In genomic region chrX:73672879-73673618, GRCm38 (mm10) we compare ENCODE assay signal across 8 mouse cellular contexts. TPM values are rescaled to one million over a fixed set of nuclear protein-coding genes. Genes with fewer than 3 reads are reported as not detected.
DNase-seq lines count a peak whose midpoint lies in the region; ATAC-seq and TF ChIP-seq lines count a peak whose summit lies in the region.

TSS of gene Slc6a8 (plus strand) at chrX:73673150.

- peak; percentile 69 for ATAC-seq in limb, embryonic 13.5 days (ENCODE audit: low FRiP score, low read depth)
- peak; percentile 79 for ATAC-seq in midbrain, embryonic 15.5 days (replicated peaks)

- peaks cover 4% of the 10 kb centered on the region; the same call in 1 of the 2 replicates for H3K4me1 ChIP-seq in spleen, adult 2 months (ENCODE audit: control insufficient read depth, insufficient read depth, insufficient read length)
- H3K4me1 ChIP-seq in heart, adult 2 months (ENCODE audit: control insufficient read depth, insufficient read depth, low read length), result peaks cover 4% of the 10 kb centered on the region
- H3K4me1 ChIP-seq in kidney, adult 2 months (ENCODE audit: control insufficient read depth, insufficient read depth, low read length), result peaks cover 8% of the 10 kb centered on the region; the same call in 1 of the 2 replicates
- H3K4me1 ChIP-seq in limb, embryonic 13.5 days, result peaks cover 17% of the 10 kb centered on the region
- peaks cover 21% of the 10 kb centered on the region for H3K4me1 ChIP-seq in midbrain, embryonic 15.5 days

- WGBS in spleen, adult 2 months, result 35% methylated on average over 63 of the region's 72 CpGs
- 15% methylated on average over 12 of the region's 72 CpGs for WGBS in heart, adult 2 months
- WGBS in kidney, adult 2 months, result 0% methylated on average over 33 of the region's 72 CpGs
- 18% methylated on average over 57 of the region's 72 CpGs for WGBS in limb, embryonic 13.5 days
- WGBS in midbrain, embryonic 15.5 days, result 16% methylated on average over 29 of the region's 72 CpGs

- peak within 1 kb of the TSS; percentile 95 for H3K9ac ChIP-seq in heart, adult 2 months (ENCODE audit: low read depth, low read length)
- H3K9ac ChIP-seq in limb, embryonic 13.5 days, result peak within 1 kb of the TSS; percentile 80
- peak within 1 kb of the TSS; percentile 67 for H3K9ac ChIP-seq in midbrain, embryonic 15.5 days

- peak in 1 of 2 experiments; percentile 14 for DNase-seq in spleen, adult 2 months (ENCODE audit: low read depth in 1 of 2, low spot score in 2 of 2)
- DNase-seq in spleen, postnatal 4 days (ENCODE audit: low spot score in 2 of 2), result no peak
- DNase-seq in embryo, embryonic 11.5 days (ENCODE audit: low read depth, low spot score), result peak; percentile 43
- DNase-seq in heart, adult 2 months, result peak; percentile 77 to 82
- DNase-seq in kidney, adult 2 months, result peak; percentile 81
- peak; percentile 46 for DNase-seq in thymus, postnatal 14 days

- no peaks in the 10 kb centered on the region for H3K36me3 ChIP-seq in spleen, adult 2 months (ENCODE audit: control insufficient read depth, insufficient read depth, low read length)
- H3K36me3 ChIP-seq in heart, adult 2 months (ENCODE audit: control insufficient read depth, insufficient read depth, low read length), result peaks cover 2% of the 10 kb centered on the region; the same call in 1 of the 2 replicates
- no peaks in the 10 kb centered on the region for H3K36me3 ChIP-seq in kidney, adult 2 months (ENCODE audit: control insufficient read depth, insufficient read depth, low read length)
- peaks cover 12% of the 10 kb centered on the region for H3K36me3 ChIP-seq in limb, embryonic 13.5 days
- no peaks in the 10 kb centered on the region for H3K36me3 ChIP-seq in midbrain, embryonic 15.5 days (replicated peaks)

- H3K27me3 ChIP-seq in spleen, adult 2 months (ENCODE audit: control insufficient read depth, insufficient read depth, low read length), result peaks cover 4% of the 10 kb centered on the region; the same call in 1 of the 2 replicates
- no peaks in the 10 kb centered on the region for H3K27me3 ChIP-seq in heart, adult 2 months (ENCODE audit: control insufficient read depth, insufficient read depth, low read length)
- no peaks in the 10 kb centered on the region for H3K27me3 ChIP-seq in kidney, adult 2 months (replicated peaks; ENCODE audit: control insufficient read depth, insufficient read depth, low read length)
- H3K27me3 ChIP-seq in limb, embryonic 13.5 days, result peaks cover 16% of the 10 kb centered on the region; the same call in 1 of the 2 replicates
- H3K27me3 ChIP-seq in midbrain, embryonic 15.5 days (replicated peaks), result no peaks in the 10 kb centered on the region

- no peaks in the 10 kb centered on the region for H3K9me3 ChIP-seq in limb, embryonic 13.5 days
- H3K9me3 ChIP-seq in midbrain, embryonic 15.5 days, result no peaks in the 10 kb centered on the region

- H3K4me2 ChIP-seq in limb, embryonic 13.5 days (replicated peaks), result peak within 1 kb of the TSS; percentile 72
- H3K4me2 ChIP-seq in midbrain, embryonic 15.5 days, result peak within 1 kb of the TSS; percentile 71

- no peak within 1 kb of the TSS for H3K27ac ChIP-seq in spleen, adult 2 months (ENCODE audit: insufficient read depth, low read length)
- H3K27ac ChIP-seq in heart, adult 2 months, result peak within 1 kb of the TSS; percentile 90
- peak within 1 kb of the TSS; percentile 91 for H3K27ac ChIP-seq in kidney, adult 2 months (ENCODE audit: insufficient read depth, low read depth, low read length)
- peak within 1 kb of the TSS; percentile 65; the same call in 1 of the 2 replicates for H3K27ac ChIP-seq in limb, embryonic 13.5 days
- peak within 1 kb of the TSS; percentile 71 for H3K27ac ChIP-seq in midbrain, embryonic 15.5 days

- no peaks in the 10 kb centered on the region for H3K79me2 ChIP-seq in heart, adult 2 months (replicated peaks; ENCODE audit: control insufficient read depth, insufficient read depth, low read length)

- H3K4me3 ChIP-seq in spleen, adult 2 months (ENCODE audit: extremely low read depth, insufficient read depth, insufficient read length), result peak within 1 kb of the TSS; percentile 51
- peak within 1 kb of the TSS; percentile 57 for H3K4me3 ChIP-seq in heart, adult 2 months
- peak within 1 kb of the TSS; percentile 96 for H3K4me3 ChIP-seq in kidney, adult 2 months (ENCODE audit: insufficient read depth, low read depth, low read length)
- peak within 1 kb of the TSS; percentile 63 for H3K4me3 ChIP-seq in limb, embryonic 13.5 days
- peak within 1 kb of the TSS; percentile 66 for H3K4me3 ChIP-seq in midbrain, embryonic 15.5 days

- TF ChIP-seq POLR2A in spleen, adult 2 months (IDR thresholded peaks at IDR 0.05; ENCODE audit: low read depth, low read length), result no peak
- TF ChIP-seq POLR2A in heart, adult 2 months (IDR thresholded peaks at IDR 0.05; ENCODE audit: insufficient read depth, low read depth, low read length), result peak; percentile 83
- TF ChIP-seq POLR2A in kidney, adult 2 months (IDR thresholded peaks at IDR 0.05; ENCODE audit: low read depth, low read length), result no peak

- TF ChIP-seq CTCF in spleen, adult 2 months (IDR thresholded peaks at IDR 0.05; ENCODE audit: extremely low read depth, insufficient read depth, insufficient read length, insufficient replicate concordance), result no peak
- TF ChIP-seq CTCF in heart, adult 2 months (IDR thresholded peaks at IDR 0.05), result no peak
- TF ChIP-seq CTCF in kidney, adult 2 months (conservative IDR thresholded peaks at IDR 0.05; ENCODE audit: insufficient read depth, insufficient read length, low read depth, low read length), result no peak

- no peak for TF ChIP-seq EP300 in heart, adult 2 months (IDR thresholded peaks at IDR 0.05; ENCODE audit: insufficient read depth, low read depth, low read length)

- intact Hi-C loops in heart, adult 2 months (cut with DNase I), result loop anchor here (2.0 to 5.0 kb wide), 3 partner anchors 44 to 274 kb away; partner anchors contain the start of genes Abcd1, Bcap31, Idh3g and Ssr4

RNA-seq across cellular contexts. Expression of gene Slc6a8, which starts in this region (rescaled TPM):
- 4.5 and 5.5 TPM in 2 replicates for polyA plus RNA-seq in spleen, adult 2 months (2012; rRNA removed)
- total RNA-seq in heart, adult 2 months (2021), result 100 to 1,000 TPM; 155 to 179 TPM
- polyA plus RNA-seq in heart, adult 2 months (2012; rRNA removed), result 155 and 205 TPM in 2 replicates
- 228 and 237 TPM in 2 replicates for polyA plus RNA-seq in kidney, adult 2 months (2012; rRNA removed)
- 8.3 and 8.8 TPM in 2 replicates for polyA plus RNA-seq in limb, embryonic 13.5 days (2015; fragmentation: Nextera tagmentation; extraction: Ambion mirVana)
- 6.6 and 7.4 TPM in 2 replicates for polyA plus RNA-seq in midbrain, embryonic 15.5 days (2015; fragmentation: Nextera tagmentation; extraction: Ambion mirVana)

Comparison
In these comparisons a context has a peak if more than half of its experiments do, and no peak if none do; other contexts are left out.
1. RNA of gene Slc6a8 (polyA plus RNA-seq): 228 to 237 TPM in kidney, adult 2 months and 155 to 205 TPM in heart, adult 2 months; 8.3 to 8.8 TPM in limb, embryonic 13.5 days, 6.6 to 7.4 TPM in midbrain, embryonic 15.5 days and 4.5 to 5.5 TPM in spleen, adult 2 months; every median in the first group is over 10 times any median in the second.
2. DNase-seq: peak in embryo, embryonic 11.5 days (single experiment), heart, adult 2 months (2 of 2), kidney, adult 2 months (single experiment) and thymus, postnatal 14 days (single experiment); none in spleen, postnatal 4 days (0 of 2).
3. Peak in every context shown above with its lines, with median percentiles within 50 percentile points of each other: H3K4me3 ChIP-seq and H3K9ac ChIP-seq.